In genomic region chr4:40895646-40896045, GRCm38 (mm10) we compare ENCODE assay signal across 2 mouse cellular contexts.
TF ChIP-seq lines count a peak whose summit lies in the region.

No protein-coding gene starts in this region.

TF ChIP-seq in CH12.LX, 34 proteins besides CTCF, POLR2A, EP300 and RAD21:
- TF ChIP-seq USF2 (conservative IDR thresholded peaks at IDR 0.05; ENCODE audit: low read depth, low read length) (no peak), SMC3 (IDR thresholded peaks at IDR 0.05; ENCODE audit: low read depth, low read length) (0 out of 2 replicates have a peak, but pooled peaks have one; percentile 14)

TF ChIP-seq in MEL, 35 proteins besides CTCF, POLR2A, EP300 and RAD21:
- TF ChIP-seq ZC3H11A (IDR thresholded peaks at IDR 0.05; ENCODE audit: low read depth, low read length), result no peak
- TF ChIP-seq SMC3 (IDR thresholded peaks at IDR 0.05; ENCODE audit: low read depth, low read length), result peak; percentile 39
